Mouse (Mus musculus) c-Kit-positive CD71-positive TER-119-negative erythroid progenitor cells, embryonic 14.5 days (primary cell): ENCODE data around the gene Tmod1.

Experiments
- DNase-seq: peaks from one replicate; pipeline ENCODE4 v3.0.0-alpha.2; 2013; ENCODE audit warnings: low read depth

The Tmod1 gene

GRCm38 (mm10) chr4:46131791-46132190 lies 93.1 kb downstream of the Tmod1 start:
- DNase-seq, result no peak

DNA sequence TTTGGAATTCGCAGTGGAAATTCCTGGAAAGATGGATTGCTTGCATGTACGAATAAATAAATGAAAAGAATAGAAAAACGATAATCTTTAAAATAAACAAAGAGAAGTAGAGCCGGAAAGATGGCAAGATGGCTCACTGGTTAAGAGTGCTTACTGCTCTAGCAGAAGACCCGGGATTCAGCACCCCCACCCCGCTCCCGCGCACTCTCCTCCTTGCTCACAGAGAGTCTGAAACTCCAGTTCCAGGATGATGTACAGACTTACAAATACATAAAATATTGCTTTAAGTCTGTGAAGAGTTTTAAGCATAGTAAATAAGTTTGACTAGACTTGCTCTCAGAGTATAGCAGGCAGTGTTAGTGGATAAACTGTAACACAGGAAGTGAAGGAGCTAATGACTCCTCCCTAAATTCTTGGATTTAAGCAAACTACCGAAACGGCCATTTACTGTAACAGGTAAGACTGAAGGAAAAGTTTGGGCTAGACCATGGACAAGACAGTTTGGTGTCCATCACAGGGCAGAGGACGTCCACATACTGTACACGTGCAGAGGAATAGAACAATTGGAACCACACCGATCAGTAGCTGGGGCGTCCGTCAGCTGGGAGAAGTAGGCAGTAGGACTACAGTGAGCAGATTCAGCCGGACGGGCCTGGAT lies 99.0 kb downstream of the Tmod1 start:
- peak; percentile 24 for DNase-seq

- DNase-seq, result peak; percentile 88
These were observed 99.8 kb downstream of the Tmod1 start, which contains the start of the genes Ncbp1 and Tstd2 for GRCm38 (mm10) chr4:46138287-46139222. Gene Ncbp1, plus strand, starts transcription at chr4:46138613. Gene Tstd2, minus strand, starts transcription at chr4:46138694.

DNA sequence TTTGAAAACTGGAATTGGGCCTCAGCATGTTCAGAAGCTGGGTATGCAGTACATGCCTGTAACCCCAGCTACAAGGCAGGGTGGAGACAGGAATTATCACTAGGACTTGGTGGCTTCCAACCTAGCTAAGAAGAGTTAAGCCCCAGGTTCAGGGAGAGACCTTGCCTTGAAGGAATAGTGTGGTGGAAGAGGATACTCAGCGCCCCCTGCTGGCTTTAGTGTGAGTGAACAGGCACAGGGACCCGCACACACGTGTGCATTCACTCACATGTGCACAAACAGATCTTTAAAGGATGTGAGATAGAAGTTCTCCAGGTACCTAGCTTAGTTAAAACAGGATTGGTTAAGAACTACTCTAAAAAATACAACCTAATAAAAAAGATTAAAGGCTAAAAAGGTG lies 105.6 kb downstream of the Tmod1 start:
- peak; percentile 32 for DNase-seq

GRCm38 (mm10) chr4:46146881-46147280 lies 108.1 kb downstream of the Tmod1 start:
- no peak for DNase-seq

DNA sequence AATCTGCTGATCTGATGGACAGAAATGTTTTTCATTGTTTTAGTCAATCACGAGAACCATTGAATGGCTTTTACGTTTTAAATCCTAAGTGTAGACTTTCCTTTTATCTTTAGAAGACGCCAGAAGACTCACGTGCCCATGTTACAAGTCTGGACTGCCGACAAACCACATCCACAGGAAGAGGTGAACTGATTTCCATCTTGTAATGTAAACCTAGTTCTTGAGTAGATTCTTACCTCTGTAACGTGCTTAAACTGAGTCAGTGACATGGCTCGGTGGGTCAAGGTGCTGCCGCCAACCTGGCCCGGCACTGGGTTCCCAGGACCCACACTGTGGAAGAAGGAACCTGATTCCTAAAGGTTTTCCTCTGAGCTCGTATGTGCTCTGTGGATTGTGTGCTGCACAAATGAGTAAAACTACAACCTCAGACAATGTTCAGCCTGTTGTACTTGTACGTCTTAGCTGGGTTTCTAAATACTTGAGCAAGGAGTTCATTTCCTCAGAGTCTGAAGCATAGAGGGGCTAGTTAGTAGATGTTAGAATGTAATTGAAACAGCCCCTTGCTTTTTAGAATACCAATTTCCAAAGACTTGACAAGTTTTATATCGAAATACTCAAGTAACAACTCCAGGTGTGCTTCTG lies 113.3 kb downstream of the Tmod1 start:
- no peak for DNase-seq

- no peak for DNase-seq
These were observed 125.3 kb downstream of the Tmod1 start for GRCm38 (mm10) chr4:46164027-46164426.
